Mouse (Mus musculus): ENCODE data around the gene Fam172a. TPM values are rescaled to one million over a fixed set of nuclear protein-coding genes. Genes with fewer than 3 reads are reported as not detected.

Gene Fam172a
- polyA plus RNA-seq, 1 experiment: 19.9 TPM

GRCm38 (mm10) chr13:78098858-78099445 is 397.1 kb downstream of the Fam172a start:
- DNase-seq (ENCODE audit: extremely low spot score in 1 of 2, low spot score in 1 of 2): no peak

- DNase-seq (ENCODE audit: extremely low spot score in 1 of 2, low spot score in 1 of 2): no peak
Observed at GRCm38 (mm10) chr13:78099746-78100530, 398.1 kb downstream of the Fam172a start.

GRCm38 (mm10) chr13:78100664-78101063 is 398.8 kb downstream of the Fam172a start:
- no peak for DNase-seq (ENCODE audit: extremely low spot score in 1 of 2, low spot score in 1 of 2)

- DNase-seq (ENCODE audit: extremely low spot score in 1 of 2, low spot score in 1 of 2): no peak
Observed at GRCm38 (mm10) chr13:78102337-78102736, 400.5 kb downstream of the Fam172a start.

- DNase-seq (ENCODE audit: extremely low spot score in 1 of 2, low spot score in 1 of 2): no peak
Observed at GRCm38 (mm10) chr13:78104851-78105250, 403.0 kb downstream of the Fam172a start.

GRCm38 (mm10) chr13:78110648-78111047 is 408.8 kb downstream of the Fam172a start:
- no peak for DNase-seq (ENCODE audit: extremely low spot score in 1 of 2, low spot score in 1 of 2)

- no peak for DNase-seq (ENCODE audit: extremely low spot score in 1 of 2, low spot score in 1 of 2)
Observed at GRCm38 (mm10) chr13:78113978-78114377, 412.1 kb downstream of the Fam172a start.

- no peak for DNase-seq (ENCODE audit: extremely low spot score in 1 of 2, low spot score in 1 of 2)
Observed at GRCm38 (mm10) chr13:78118715-78119114, 416.9 kb downstream of the Fam172a start.

GRCm38 (mm10) chr13:78121991-78122390 is 420.2 kb downstream of the Fam172a start:
- DNase-seq (ENCODE audit: extremely low spot score in 1 of 2, low spot score in 1 of 2): no peak

- no peak for DNase-seq (ENCODE audit: extremely low spot score in 1 of 2, low spot score in 1 of 2)
Observed at GRCm38 (mm10) chr13:78123911-78124426, 422.1 kb downstream of the Fam172a start.

- no peak for DNase-seq (ENCODE audit: extremely low spot score in 1 of 2, low spot score in 1 of 2)
Observed at GRCm38 (mm10) chr13:78157465-78157864, 455.6 kb downstream of the Fam172a start.

- DNase-seq (ENCODE audit: extremely low spot score in 1 of 2, low spot score in 1 of 2): no peak
Observed at GRCm38 (mm10) chr13:78162149-78162548, 460.3 kb downstream of the Fam172a start.

GRCm38 (mm10) chr13:78163087-78163958 is 461.5 kb downstream of the Fam172a start:
- DNase-seq (ENCODE audit: extremely low spot score in 1 of 2, low spot score in 1 of 2): peak; percentile 46 to 83

GRCm38 (mm10) chr13:78164941-78165340 is 463.1 kb downstream of the Fam172a start:
- no peak for DNase-seq (ENCODE audit: extremely low spot score in 1 of 2, low spot score in 1 of 2)

GRCm38 (mm10) chr13:78168166-78168565 is 466.3 kb downstream of the Fam172a start:
- no peak for DNase-seq (ENCODE audit: extremely low spot score in 1 of 2, low spot score in 1 of 2)

GRCm38 (mm10) chr13:78171320-78171719 is 469.5 kb downstream of the Fam172a start:
- no peak for DNase-seq (ENCODE audit: extremely low spot score in 1 of 2, low spot score in 1 of 2)

GRCm38 (mm10) chr13:78171984-78172636 is 470.3 kb downstream of the Fam172a start:
- no peak for DNase-seq (ENCODE audit: extremely low spot score in 1 of 2, low spot score in 1 of 2)

- no peak for DNase-seq (ENCODE audit: extremely low spot score in 1 of 2, low spot score in 1 of 2)
Observed at GRCm38 (mm10) chr13:78172861-78173260, 471.0 kb downstream of the Fam172a start.

- DNase-seq (ENCODE audit: extremely low spot score in 1 of 2, low spot score in 1 of 2): no peak
Observed at GRCm38 (mm10) chr13:78174191-78174590, 472.4 kb downstream of the Fam172a start.

GRCm38 (mm10) chr13:78174891-78175290 is 473.1 kb downstream of the Fam172a start:
- DNase-seq (ENCODE audit: extremely low spot score in 1 of 2, low spot score in 1 of 2): no peak

All from frontal cortex, adult 2 months (tissue).